Mouse (Mus musculus) left cerebral cortex, adult 18-20 months (tissue): ENCODE measurements around the gene Tsc22d1. TPM values are rescaled to one million over a fixed set of nuclear protein-coding genes. Genes with fewer than 3 reads are reported as not detected.
A peak's percentile ranks its signal among the peaks of the same experiment; 100 is the strongest.

Experiments used
- DNase-seq, 2 experiments: peaks; one replicate each; pipeline ENCODE4 v3.0.0; 2021 to 2022; ENCODE audit warnings: low spot score in 2 of 2, mixed read lengths in 1 of 2
- total RNA-seq, 2 experiments: library from RNA; stranded (reverse); gene quantifications; 2 replicates each; pipeline ENCODE4 v1.2.3; 2021

Tsc22d1 gene
- total RNA-seq, 2 experiments from 2014 or later = 555 to 587 TPM

GRCm38 (mm10) chr14:76479867-76480266, 65.1 kb downstream of the Tsc22d1 start:
- peak in 1 of 2 experiments; percentile 38 for DNase-seq

GRCm38 (mm10) chr14:76480507-76480906, 65.7 kb downstream of the Tsc22d1 start:
- no peak for DNase-seq

DNA sequence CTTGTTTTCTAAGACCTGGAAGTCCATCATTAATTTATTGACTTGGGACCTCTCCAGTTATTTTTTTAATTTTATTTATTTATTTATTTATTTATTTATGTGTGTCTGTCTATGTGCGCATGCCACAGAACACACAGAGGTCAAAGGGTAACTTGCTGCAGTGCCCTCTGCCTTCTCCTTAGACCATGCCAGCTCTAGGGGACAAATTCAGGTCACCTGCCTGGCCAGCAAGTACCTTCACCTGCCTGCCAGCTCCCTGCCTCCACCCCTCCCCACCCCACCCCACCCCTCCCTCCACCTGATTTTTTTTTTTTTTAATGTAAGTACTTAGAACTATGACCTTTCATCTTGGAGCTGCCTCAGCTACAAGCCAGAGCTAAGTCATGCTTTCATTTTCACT, 68.9 kb downstream of the Tsc22d1 start:
- no peak for DNase-seq

DNA sequence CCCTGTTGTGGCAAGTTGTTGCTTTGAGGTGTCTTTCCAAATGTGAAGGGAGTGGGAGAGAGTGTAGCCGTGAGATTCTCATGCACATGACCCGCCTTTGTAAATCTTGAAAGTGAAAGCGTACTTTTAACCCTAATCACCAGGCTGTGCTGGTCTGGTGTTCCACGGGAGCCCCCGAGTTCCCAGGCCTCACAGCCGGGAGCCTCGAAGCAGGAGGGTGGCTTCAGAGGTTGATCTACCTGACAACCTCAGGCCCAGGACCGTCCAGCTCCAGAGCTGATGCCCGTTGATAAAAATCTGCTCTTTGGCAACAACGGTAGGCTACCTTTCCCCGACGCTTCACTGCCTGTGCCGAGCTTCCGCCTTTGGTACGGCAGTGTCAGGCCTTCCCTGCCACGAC, 72.8 kb downstream of the Tsc22d1 start:
- no peak for DNase-seq

DNA sequence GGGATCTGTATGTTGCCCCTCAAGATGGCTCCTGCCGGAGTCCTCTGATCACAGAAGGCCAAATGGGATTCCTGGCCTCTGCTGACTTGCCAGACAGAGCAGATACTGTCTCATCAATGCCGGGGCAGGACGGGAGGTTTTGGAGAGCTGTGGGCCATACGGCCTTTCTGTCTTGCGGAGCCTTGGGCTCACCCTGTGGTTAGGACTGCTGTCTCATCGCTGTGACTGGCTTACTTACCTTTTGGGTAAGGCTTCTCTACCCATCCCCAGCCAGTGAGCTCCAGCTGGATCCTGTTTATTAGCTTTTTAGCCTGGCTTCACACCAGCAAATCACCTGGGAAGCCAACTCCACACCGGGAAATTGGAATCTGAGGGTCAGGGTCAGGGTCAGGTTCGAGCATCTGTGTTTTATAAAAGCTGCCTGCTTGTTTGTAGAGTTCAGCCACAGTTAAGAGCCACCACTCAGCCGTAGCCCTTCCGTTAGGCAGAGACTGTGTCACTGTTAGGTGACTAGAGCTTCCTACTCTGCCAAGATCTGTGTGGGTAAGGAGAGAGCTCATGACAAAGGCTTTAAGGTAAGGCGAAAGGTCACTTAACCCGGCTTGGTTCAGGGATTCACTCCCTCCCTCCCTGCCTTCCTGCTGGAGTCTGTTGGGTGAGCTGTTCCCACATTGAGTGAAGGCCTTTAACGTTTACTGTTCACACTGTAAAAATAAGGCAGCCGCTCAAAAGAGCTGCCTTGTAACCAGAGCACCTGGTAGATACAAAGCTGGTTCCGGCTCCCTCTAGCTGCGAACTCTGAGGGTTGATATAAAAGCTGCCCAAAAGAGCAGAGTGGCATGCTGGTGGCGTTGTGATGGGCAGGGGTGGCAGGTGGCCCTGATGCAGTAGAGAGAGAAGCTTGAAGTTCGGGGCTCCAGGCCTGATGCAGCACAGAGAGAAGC, 73.6 kb downstream of the Tsc22d1 start:
- no peak for DNase-seq

GRCm38 (mm10) chr14:76489128-76489527, 74.4 kb downstream of the Tsc22d1 start:
- DNase-seq = no peak

- DNase-seq = no peak
These were observed 80.3 kb downstream of the Tsc22d1 start for GRCm38 (mm10) chr14:76495022-76495421.

- no peak for DNase-seq
These were observed 82.4 kb downstream of the Tsc22d1 start for GRCm38 (mm10) chr14:76497187-76497586.

DNA sequence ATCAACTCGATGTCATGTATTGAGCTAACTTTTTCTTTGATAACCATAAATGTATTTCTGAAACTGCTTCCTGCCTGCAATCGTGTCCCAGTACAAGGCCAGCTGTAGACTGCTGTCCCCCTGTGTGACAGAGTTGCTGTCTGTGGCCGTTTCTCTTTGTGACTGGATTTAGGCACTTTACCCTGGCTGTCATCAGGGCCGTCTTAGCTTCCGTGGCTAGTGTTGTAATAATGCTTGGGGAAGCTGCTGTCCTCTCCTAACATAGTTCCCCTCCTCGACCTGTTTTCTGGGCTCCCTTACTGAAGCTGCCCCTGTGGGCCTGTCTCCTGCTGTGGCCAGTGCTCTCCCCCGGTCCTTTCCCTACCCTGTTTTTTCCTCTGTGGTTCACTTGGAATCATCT, 83.4 kb downstream of the Tsc22d1 start:
- DNase-seq = no peak

DNA sequence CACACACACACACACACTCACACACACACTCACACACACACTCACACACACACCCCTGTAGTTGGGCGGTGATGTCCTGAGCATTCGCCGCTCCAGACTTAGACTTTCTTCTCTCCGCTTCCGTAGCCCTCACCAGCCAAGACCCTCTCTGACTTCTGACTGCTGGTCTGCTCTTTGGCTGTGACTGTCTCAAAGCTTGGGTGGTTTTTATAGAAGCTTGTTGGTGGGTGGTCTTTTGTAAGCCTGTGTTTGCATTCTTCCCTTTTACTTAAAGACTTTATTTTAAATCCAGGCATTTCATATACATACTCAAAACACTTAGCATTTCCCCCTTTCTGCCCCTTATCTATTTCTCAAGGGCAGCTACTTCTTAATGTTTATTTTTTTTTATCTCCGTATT, 84.7 kb downstream of the Tsc22d1 start:
- no peak for DNase-seq

- DNase-seq = no peak
These were observed 85.3 kb downstream of the Tsc22d1 start for GRCm38 (mm10) chr14:76500036-76500435.

DNA sequence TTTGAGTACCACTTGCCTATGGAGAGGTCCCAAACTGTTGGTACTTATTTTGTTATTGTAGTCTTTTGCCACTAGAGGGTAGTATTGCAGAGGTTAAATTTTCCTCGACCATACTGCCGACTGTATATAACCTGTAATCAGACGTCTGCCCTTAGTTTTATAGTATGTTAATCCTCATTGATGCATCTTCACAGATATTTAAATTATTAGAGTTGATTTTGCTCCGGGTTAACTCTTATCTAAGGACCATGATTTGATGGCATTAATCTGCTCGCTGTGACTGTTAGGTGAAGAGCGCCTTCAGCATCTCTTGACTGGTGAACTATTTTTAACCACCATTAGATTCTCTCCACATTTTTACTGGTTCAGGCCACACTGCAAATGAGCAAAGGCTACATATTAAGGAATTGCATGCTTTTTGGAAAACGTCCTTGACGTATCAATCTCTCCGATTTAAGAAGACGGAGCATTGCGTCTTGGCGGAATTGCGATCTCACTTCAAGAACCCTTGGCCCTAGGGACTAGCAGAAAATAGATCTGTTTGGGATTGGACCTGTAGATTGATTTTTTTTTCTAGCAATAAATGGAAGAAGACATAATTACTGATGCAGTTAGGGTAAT, 88.6 kb downstream of the Tsc22d1 start:
- no peak for DNase-seq

DNA sequence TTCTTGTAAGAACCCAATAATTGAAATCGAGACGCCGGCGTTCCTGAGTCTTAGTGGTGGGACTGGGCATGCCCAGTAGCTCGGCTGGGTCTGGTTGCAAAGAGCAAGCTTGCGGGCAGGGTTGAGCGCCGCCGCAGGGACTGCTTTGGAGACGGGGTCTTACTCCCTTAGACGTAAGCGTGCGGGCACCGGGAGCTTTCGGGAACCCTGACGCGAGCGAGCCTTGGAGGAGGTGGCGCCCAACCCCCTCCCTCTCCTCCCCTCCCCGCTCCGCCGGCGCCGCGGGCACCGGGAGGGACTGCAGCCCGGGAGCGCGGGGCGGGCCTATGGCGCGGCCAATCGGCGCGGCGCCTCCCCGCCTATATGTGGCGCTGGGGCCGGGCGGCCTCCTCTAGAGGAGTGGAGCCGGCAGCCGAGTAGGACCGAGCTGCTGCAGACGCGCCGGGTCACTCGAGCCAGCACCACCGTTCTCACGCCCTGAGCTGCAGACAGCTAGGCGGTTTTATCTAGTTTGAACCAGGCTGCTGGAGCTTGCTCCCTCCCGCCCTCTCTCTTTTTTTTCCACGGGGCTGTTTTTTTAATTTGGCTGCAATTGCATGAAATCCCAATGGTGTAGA, 89.5 kb downstream of the Tsc22d1 start:
- DNase-seq = peak; percentile 93 to 94

DNA sequence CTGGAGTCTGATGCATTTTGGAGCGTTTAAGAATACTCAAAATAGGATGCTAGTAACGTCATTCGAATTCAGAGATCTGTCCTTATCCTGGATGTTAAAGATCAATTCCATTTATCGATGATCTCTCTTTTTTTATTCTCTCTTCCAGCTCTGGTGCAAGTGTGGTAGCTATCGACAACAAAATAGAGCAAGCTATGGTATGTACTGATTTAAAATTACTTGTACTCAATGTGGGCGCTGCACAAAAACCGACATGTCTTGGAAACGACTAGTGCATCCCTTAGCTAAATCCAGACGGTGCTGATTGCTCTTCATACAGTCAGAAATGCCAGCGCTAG, 90.3 kb downstream of the Tsc22d1 start:
- no peak for DNase-seq

- peak; percentile 68 to 81 for DNase-seq
These were observed 90.9 kb downstream of the Tsc22d1 start for GRCm38 (mm10) chr14:76505439-76506220.

GRCm38 (mm10) chr14:76506425-76507205, 91.9 kb downstream of the Tsc22d1 start:
- DNase-seq = no peak

DNA sequence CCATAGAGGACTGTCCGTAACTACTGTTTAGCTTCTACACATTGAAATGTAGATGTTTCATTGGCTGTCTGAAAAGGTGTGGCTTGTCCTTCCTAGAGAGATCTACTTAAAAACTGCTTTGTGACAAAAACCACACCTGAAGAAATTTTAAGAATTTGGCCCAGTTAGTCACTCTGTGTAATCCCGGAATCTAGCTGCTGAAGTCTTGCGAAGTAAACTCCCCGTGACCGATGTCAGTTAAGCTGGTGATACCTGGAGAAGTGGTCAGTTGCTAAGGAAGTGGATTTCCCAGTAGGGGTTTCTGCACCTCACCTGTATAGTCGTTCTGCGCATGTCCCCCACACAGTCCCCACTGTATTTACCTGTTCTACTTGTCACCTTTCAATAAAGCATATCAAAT, 92.6 kb downstream of the Tsc22d1 start:
- DNase-seq = no peak

DNA sequence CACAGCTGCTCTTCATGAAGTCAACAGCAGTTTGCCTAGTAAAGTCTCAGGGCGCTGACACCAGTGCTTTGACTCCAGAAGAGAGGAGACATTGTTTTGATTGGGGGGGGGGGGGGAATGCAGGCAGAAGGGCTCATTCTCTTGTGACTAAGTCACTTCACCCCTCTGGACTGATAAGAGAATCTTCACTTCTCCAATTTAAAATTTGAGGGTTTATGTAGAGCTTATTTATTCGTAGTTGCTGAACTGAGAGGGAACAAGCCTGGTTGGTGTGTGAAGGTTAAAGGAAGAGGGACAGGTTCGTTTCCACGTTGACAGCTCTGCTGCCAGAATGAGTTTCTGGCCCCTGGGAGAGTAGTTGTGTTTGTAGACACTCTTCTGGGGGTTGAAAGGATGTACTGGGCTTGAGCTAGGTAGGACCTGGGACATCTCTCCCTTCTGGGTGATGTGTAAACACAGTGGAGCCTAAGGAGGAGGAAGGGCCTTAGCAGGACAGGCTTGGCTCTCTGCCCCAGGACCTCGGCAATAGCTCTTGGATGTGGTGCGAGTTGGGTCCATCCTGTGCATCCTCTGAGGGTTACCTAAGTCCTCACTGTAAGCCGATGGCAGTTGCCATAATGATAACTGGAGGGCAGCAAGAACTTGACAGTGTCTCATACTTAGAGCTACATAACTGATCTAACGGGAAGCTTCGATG, 93.2 kb downstream of the Tsc22d1 start:
- no peak for DNase-seq

GRCm38 (mm10) chr14:76508701-76509100, 93.9 kb downstream of the Tsc22d1 start:
- no peak for DNase-seq

DNA sequence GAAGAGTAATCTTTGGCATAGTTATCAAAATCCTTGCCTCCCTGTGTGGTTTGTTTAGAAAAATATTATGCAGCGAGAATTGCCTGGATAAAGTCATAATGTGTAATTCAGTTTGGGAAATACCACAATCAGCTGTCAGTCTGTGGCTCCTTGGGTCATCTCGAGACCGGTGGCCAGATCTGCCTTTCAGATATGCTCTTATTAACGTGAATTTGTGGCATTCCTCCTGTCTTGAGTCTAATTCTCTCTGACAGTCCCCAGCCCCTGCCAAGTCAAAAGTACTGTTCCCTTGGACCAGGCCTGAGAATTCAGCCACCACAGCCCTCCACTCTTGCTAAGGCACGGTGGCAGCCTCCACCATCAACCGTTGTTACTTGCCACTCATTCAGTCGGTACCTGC, 97.2 kb downstream of the Tsc22d1 start:
- DNase-seq = no peak
